Comparison of ENCODE assay signal across 8 mouse cellular contexts in the genomic region with DNA sequence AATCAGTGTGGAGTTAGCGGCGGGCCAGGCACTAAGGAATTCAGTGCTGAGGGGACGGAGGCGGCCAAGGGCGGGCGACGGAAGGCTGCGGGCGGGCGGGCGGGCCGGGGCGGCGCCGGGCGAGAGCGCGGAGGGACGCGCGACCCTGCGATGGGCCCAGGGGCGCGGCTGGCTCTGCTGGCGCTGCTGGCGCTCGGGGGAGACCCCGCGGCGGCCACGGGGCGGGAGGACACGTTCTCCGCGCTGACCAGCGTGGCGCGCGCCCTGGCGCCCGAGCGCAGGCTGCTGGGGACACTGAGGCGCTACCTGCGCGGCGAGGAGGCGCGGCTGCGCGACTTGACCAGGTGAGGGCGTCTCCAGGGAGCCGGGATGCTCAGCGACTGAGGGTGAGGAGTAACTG. TPM values are rescaled to one million over a fixed set of nuclear protein-coding genes. Genes with fewer than 3 reads are reported as not detected.
A peak's percentile ranks its signal among the peaks of the same experiment; 100 is the strongest.
DNase-seq lines count a peak whose midpoint lies in the region; ATAC-seq and TF ChIP-seq lines count a peak whose summit lies in the region.

A gene (plus strand): TSS at position 138 of the 400 bp plus-strand sequence.

- WGBS in liver, embryonic 15.5 days (ENCODE audit: insufficient replicate concordance), result 2% methylated on average over 53 of the region's 53 CpGs

- ATAC-seq in liver, embryonic 15.5 days (ENCODE audit: insufficient read depth), result no peak
- ATAC-seq in megakaryocyte progenitor cell, adult 5-6 weeks (replicated peaks; ENCODE audit: poor library complexity), result no peak

- H3K4me1 ChIP-seq in liver, embryonic 15.5 days (replicated peaks), result 0 out of 2 replicates have a peak, but pooled peaks cover 6% of the 10 kb centered on the region

- no peaks in the 10 kb centered on the region for H3K36me3 ChIP-seq in liver, embryonic 15.5 days (replicated peaks)

- H3K27ac ChIP-seq in left cerebral cortex, adult 2 months, result no peak within 1 kb of the TSS
- no peak within 1 kb of the TSS for H3K27ac ChIP-seq in liver, embryonic 15.5 days (replicated peaks)

- H3K4me3 ChIP-seq in left cerebral cortex, adult 2 months, result peak within 1 kb of the TSS; percentile 50
- peak within 1 kb of the TSS; percentile 50 for H3K4me3 ChIP-seq in liver, embryonic 15.5 days (replicated peaks)

- peak in 1 of 2 experiments; percentile 40 for DNase-seq in left cerebral cortex, adult 2 months (ENCODE audit: extremely low spot score in 1 of 2, low spot score in 2 of 2)
- DNase-seq in left cerebral cortex, postnatal 36 days (ENCODE audit: low spot score in 2 of 2), result no peak
- DNase-seq in embryo, embryonic 10 days (ENCODE audit: low spot score), result peak; percentile 37
- DNase-seq in heart, postnatal 10 days, result peak; percentile 21 to 35
- DNase-seq in retina, postnatal 1 day, result peak; percentile 59
- DNase-seq in urinary bladder, postnatal 10 days (ENCODE audit: low spot score), result no peak

- peak; percentile 29 for TF ChIP-seq CTCF in left cerebral cortex, adult 2 months (IDR thresholded peaks at IDR 0.05)

- no peak within 1 kb of the TSS for H3K9ac ChIP-seq in liver, embryonic 15.5 days

- intact Hi-C loops in left cerebral cortex, adult 2 months (cut with DNase I), result no loop called here
- intact Hi-C loops in left cerebral cortex, postnatal 36 days (cut with DNase I), result no loop called here
- intact Hi-C loops in heart, postnatal 10 days (cut with DNase I), result no loop called here

- no peaks in the 10 kb centered on the region for H3K9me3 ChIP-seq in liver, embryonic 15.5 days (replicated peaks)

- H3K4me2 ChIP-seq in liver, embryonic 15.5 days, result peak within 1 kb of the TSS; percentile 62

- H3K27me3 ChIP-seq in liver, embryonic 15.5 days, result peaks cover 88% of the 10 kb centered on the region

RNA-seq across cellular contexts. Expression of the gene that starts here (rescaled TPM):
- 1 to 10 TPM; 6.5 to 8.5 TPM for total RNA-seq in left cerebral cortex, adult 2 months (2021)
- total RNA-seq in left cerebral cortex, postnatal 36 days (2021), result 1 to 10 TPM; 5.4 to 5.9 TPM
- 1 to 10 TPM; 1.9 to 3.3 TPM for total RNA-seq in heart, postnatal 10 days (2021)
- polyA plus RNA-seq in liver, embryonic 15.5 days (2015; fragmentation: Nextera tagmentation; extraction: Ambion mirVana), result 1.0 and 1.2 TPM in 2 replicates
- 0.22 TPM in 1 of 2 replicates, not detected in the other for total RNA-seq in megakaryocyte progenitor cell, adult 5-6 weeks (2015)
- not detected in 2 replicates for total RNA-seq in megakaryocyte progenitor cell, adult 5-6 weeks (2017)

Comparison
In these comparisons a context has a peak if more than half of its experiments do, and no peak if none do; other contexts are left out.
1. DNase-seq: peak in embryo, embryonic 10 days (single experiment), heart, postnatal 10 days (2 of 2) and retina, postnatal 1 day (single experiment); none in left cerebral cortex, postnatal 36 days (0 of 2) and urinary bladder, postnatal 10 days (single experiment).